Mouse (Mus musculus) heart, embryonic 13.5 days (tissue): ENCODE results near the gene Fdps. TPM values are rescaled to one million over a fixed set of nuclear protein-coding genes. Genes with fewer than 3 reads are reported as not detected.

Experiments used
- ATAC-seq: fragments of 200-750 bp; cut with Nextera tagmentation; 2 replicates; pipeline ENCODE4 v1.8.0; 2017; ENCODE audit warnings: moderate TSS enrichment; ENCODE audit not compliant: insufficient number of reproducible peaks, low FRiP score, low TSS enrichment; ENCODE audit errors: extremely low read depth
- H3K27ac ChIP-seq: fragments of 300-500 bp; sonication (generic); replicated peaks from 2 replicates; pipeline ENCODE4 v1.5.1; 2015; ENCODE audit warnings: moderate library complexity, mild to moderate bottlenecking, inconsistent platforms
- H3K27me3 ChIP-seq: fragments of 300-500 bp; sonication (generic); replicated peaks from 2 replicates; pipeline ENCODE4 v1.6.1; 2015; ENCODE audit warnings: mild to moderate bottlenecking, inconsistent platforms
- H3K36me3 ChIP-seq: fragments of 300-500 bp; sonication (generic); 2 replicates; pipeline ENCODE4 v1.6.1; 2015; ENCODE audit warnings: mild to moderate bottlenecking, inconsistent platforms
- H3K4me1 ChIP-seq: fragments of 300-500 bp; sonication (generic); 2 replicates; pipeline ENCODE4 v1.6.1; 2015; ENCODE audit warnings: inconsistent platforms
- H3K4me2 ChIP-seq: fragments of 300-500 bp; sonication (generic); 2 replicates; pipeline ENCODE4 v1.6.1; 2015; ENCODE audit warnings: inconsistent platforms, mild to moderate bottlenecking, moderate library complexity
- H3K4me3 ChIP-seq: fragments of 300-500 bp; sonication (generic); 2 replicates; pipeline ENCODE4 v1.5.1; 2015; ENCODE audit warnings: moderate library complexity, mild to moderate bottlenecking, inconsistent platforms
- H3K9ac ChIP-seq: fragments of 300-500 bp; sonication (generic); 2 replicates; pipeline ENCODE4 v1.6.1; 2015; ENCODE audit warnings: inconsistent platforms, mild to moderate bottlenecking, moderate library complexity
- H3K9me3 ChIP-seq: fragments of 300-500 bp; sonication (generic); 2 replicates; pipeline ENCODE4 v1.6.1; 2016; ENCODE audit warnings: inconsistent platforms
- WGBS: fragments of 180-500 bp; shearing (Covaris S2); methylation state at CpG from one replicate; pipeline ENCODE4 v1.1.7; 2015; ENCODE audit warnings: mixed read lengths; 5-methylcytosine and 5-hydroxymethylcytosine counted together
- polyA plus RNA-seq: library from polyadenylated mRNA; unstranded; fragments of >200 nt; fragmentation: Nextera tagmentation; extraction: Ambion mirVana; gene quantifications from 2 replicates; pipeline ENCODE4 v1.2.1, GENCODE M21; 2015

The Fdps gene
- polyA plus RNA-seq = 119 and 130 TPM in 2 replicates

GRCm38 (mm10) chr3:89101812-89102494 is at the start of gene Fdps:
Gene Fdps, minus strand, starts transcription at chr3:89101959.
- Histone ChIP-seq H3K4me1 (peaks cover 28% of the 10 kb centered on the region), H3K9ac (peak within 1 kb of the TSS; percentile 91), H3K9me3 (no peaks in the 10 kb centered on the region), H3K36me3 (peaks cover 33% of the 10 kb centered on the region), H3K4me3 (peak within 1 kb of the TSS; percentile 80), H3K27me3 (no peaks in the 10 kb centered on the region), H3K4me2 (peak within 1 kb of the TSS; percentile 96), H3K27ac (peak within 1 kb of the TSS; percentile 63)
- under 1% methylated on average over 26 of the region's 26 CpGs for WGBS
- ATAC-seq = peak; percentile 98

GRCm38 (mm10) chr3:89148567-89148966 is 46.8 kb upstream of the Fdps start:
- Histone ChIP-seq H3K36me3 (no peaks in the 10 kb centered on the region), H3K27ac (no peak overlapping the region), H3K4me2 (no peak overlapping the region), H3K4me1 (peaks cover 8% of the 10 kb centered on the region), H3K27me3 (peaks cover 95% of the 10 kb centered on the region), H3K4me3 (no peak overlapping the region), H3K9me3 (no peaks in the 10 kb centered on the region), H3K9ac (no peak overlapping the region)
- ATAC-seq = no peak
- 68% methylated on average over 14 of the region's 14 CpGs for WGBS

GRCm38 (mm10) chr3:89147979-89148311 is 46.2 kb upstream of the Fdps start:
- H3K4me2 ChIP-seq = peak overlapping the region; percentile 63
- peaks cover 8% of the 10 kb centered on the region for H3K4me1 ChIP-seq
- no peak for ATAC-seq
- no peaks in the 10 kb centered on the region for H3K9me3 ChIP-seq
- H3K27me3 ChIP-seq = peaks cover 97% of the 10 kb centered on the region
- H3K9ac ChIP-seq = 0 out of 2 replicates have a peak overlapping the region, but pooled peaks have one; percentile 41
- H3K4me3 ChIP-seq = peak overlapping the region; percentile 32
- H3K27ac ChIP-seq = no peak overlapping the region
- no peaks in the 10 kb centered on the region for H3K36me3 ChIP-seq
- 8% methylated on average over 15 of the region's 15 CpGs for WGBS

- peak overlapping the region; percentile 32 for H3K4me3 ChIP-seq
- peaks cover 8% of the 10 kb centered on the region for H3K4me1 ChIP-seq
- no peaks in the 10 kb centered on the region for H3K36me3 ChIP-seq
- 19% methylated on average over 26 of the region's 26 CpGs for WGBS
- H3K9ac ChIP-seq = 0 out of 2 replicates have a peak overlapping the region, but pooled peaks have one; percentile 41
- no peaks in the 10 kb centered on the region for H3K9me3 ChIP-seq
- peak overlapping the region; percentile 63 for H3K4me2 ChIP-seq
- peaks cover 97% of the 10 kb centered on the region for H3K27me3 ChIP-seq
- ATAC-seq = peak; percentile 17; the same call in 1 of the 2 replicates
- H3K27ac ChIP-seq = no peak overlapping the region
Observed at GRCm38 (mm10) chr3:89147101-89147978, 45.6 kb upstream of the Fdps start.

- Histone ChIP-seq H3K9me3 (no peaks in the 10 kb centered on the region), H3K4me2 (no peak overlapping the region), H3K9ac (no peak overlapping the region), H3K27ac (no peak overlapping the region), H3K36me3 (no peaks in the 10 kb centered on the region), H3K4me3 (no peak overlapping the region), H3K4me1 (peaks cover 8% of the 10 kb centered on the region), H3K27me3 (peaks cover 96% of the 10 kb centered on the region)
- WGBS = 55% methylated on average over 8 of the region's 8 CpGs
- ATAC-seq = no peak
Observed at GRCm38 (mm10) chr3:89145566-89145965, 43.8 kb upstream of the Fdps start.

GRCm38 (mm10) chr3:89144821-89145220 is 43.1 kb upstream of the Fdps start:
- H3K27me3 ChIP-seq = peaks cover 88% of the 10 kb centered on the region
- H3K27ac ChIP-seq = no peak overlapping the region
- H3K9me3 ChIP-seq = no peaks in the 10 kb centered on the region
- no peak overlapping the region for H3K4me3 ChIP-seq
- H3K36me3 ChIP-seq = no peaks in the 10 kb centered on the region
- H3K4me1 ChIP-seq = peaks cover 8% of the 10 kb centered on the region
- ATAC-seq = no peak
- H3K4me2 ChIP-seq = no peak overlapping the region
- WGBS = 76% methylated on average over 10 of the region's 10 CpGs
- no peak overlapping the region for H3K9ac ChIP-seq

- H3K27me3 ChIP-seq = peaks cover 45% of the 10 kb centered on the region
- H3K4me1 ChIP-seq = peaks cover 21% of the 10 kb centered on the region
- H3K9ac ChIP-seq = no peak overlapping the region
- no peaks in the 10 kb centered on the region for H3K36me3 ChIP-seq
- no peaks in the 10 kb centered on the region for H3K9me3 ChIP-seq
- ATAC-seq = no peak
- peak overlapping the region; percentile 26; the same call in 1 of the 2 replicates for H3K4me3 ChIP-seq
- H3K27ac ChIP-seq = no peak overlapping the region
- H3K4me2 ChIP-seq = peak overlapping the region; percentile 39
- WGBS = 36% methylated on average over 9 of the region's 9 CpGs
Observed at GRCm38 (mm10) chr3:89136365-89136764, 34.6 kb upstream of the Fdps start.

- WGBS = 53% methylated on average over 3 of the region's 3 CpGs
- Histone ChIP-seq H3K9ac (no peak within 1 kb of the TSS), H3K4me2 (peak within 1 kb of the TSS; percentile 39), H3K9me3 (no peaks in the 10 kb centered on the region), H3K27me3 (peaks cover 41% of the 10 kb centered on the region), H3K36me3 (no peaks in the 10 kb centered on the region), H3K4me1 (peaks cover 21% of the 10 kb centered on the region), H3K27ac (no peak within 1 kb of the TSS), H3K4me3 (peak within 1 kb of the TSS; percentile 26; the same call in 1 of the 2 replicates)
- ATAC-seq = no peak
Observed at GRCm38 (mm10) chr3:89135958-89136357, 34.2 kb upstream of the Fdps start, which contains the start of gene Pklr. Gene Pklr, plus strand, starts transcription at chr3:89136142.

- H3K9ac ChIP-seq = no peak overlapping the region
- WGBS = 57% methylated on average over 1 of the region's 1 CpGs
- peaks cover 38% of the 10 kb centered on the region for H3K27me3 ChIP-seq
- H3K9me3 ChIP-seq = no peaks in the 10 kb centered on the region
- no peaks in the 10 kb centered on the region for H3K36me3 ChIP-seq
- peaks cover 21% of the 10 kb centered on the region for H3K4me1 ChIP-seq
- H3K4me2 ChIP-seq = no peak overlapping the region
- ATAC-seq = no peak
- H3K4me3 ChIP-seq = no peak overlapping the region
- H3K27ac ChIP-seq = no peak overlapping the region
Observed at GRCm38 (mm10) chr3:89133752-89134151, 32.0 kb upstream of the Fdps start.

GRCm38 (mm10) chr3:89133063-89133450 is 31.3 kb upstream of the Fdps start:
- H3K27me3 ChIP-seq = peaks cover 38% of the 10 kb centered on the region
- H3K27ac ChIP-seq = no peak overlapping the region
- H3K36me3 ChIP-seq = no peaks in the 10 kb centered on the region
- no peak for ATAC-seq
- H3K4me3 ChIP-seq = no peak overlapping the region
- H3K9ac ChIP-seq = no peak overlapping the region
- no peaks in the 10 kb centered on the region for H3K9me3 ChIP-seq
- peak overlapping the region; percentile 79; the same call in 1 of the 2 replicates for H3K4me2 ChIP-seq
- WGBS = 47% methylated on average over 7 of the region's 7 CpGs
- H3K4me1 ChIP-seq = peaks cover 21% of the 10 kb centered on the region

GRCm38 (mm10) chr3:89132285-89133062 is 30.7 kb upstream of the Fdps start:
- peak overlapping the region; percentile 75 for H3K9ac ChIP-seq
- WGBS = 12% methylated on average over 30 of the region's 30 CpGs

More at GRCm38 (mm10) chr3:89132285-89133062, 30.7 kb upstream of the Fdps start:
- ATAC-seq = peak; percentile 31; the same call in 1 of the 2 replicates
- H3K9me3 ChIP-seq = no peaks in the 10 kb centered on the region
- peak overlapping the region; percentile 48 for H3K4me3 ChIP-seq
- H3K4me2 ChIP-seq = peak overlapping the region; percentile 79
- H3K36me3 ChIP-seq = no peaks in the 10 kb centered on the region
- peaks cover 38% of the 10 kb centered on the region for H3K27me3 ChIP-seq
- no peak overlapping the region for H3K27ac ChIP-seq
- H3K4me1 ChIP-seq = peaks cover 21% of the 10 kb centered on the region
